Mouse (Mus musculus) small intestine, adult 10 weeks (tissue): ENCODE data around the gene Stpg4. TPM values are rescaled to one million over a fixed set of nuclear protein-coding genes. Genes with fewer than 3 reads are reported as not detected.

Experiments
- polyA plus RNA-seq: library from polyadenylated mRNA; stranded (reverse); fragments of 350-450 nt; fragmentation: Illumina TruSeq; extraction: RNeasy Lipid Tissue Mini Kit (QIAGEN cat#74804); gene quantifications from one replicate; pipeline ENCODE4 v1.2.3, GENCODE M21; 2014; ENCODE audit warnings: low replicate concordance

Gene Stpg4
- polyA plus RNA-seq = not detected

GRCm38 (mm10) chr17:87427511-87427910 is at the start of gene Stpg4:
Stpg4 (minus strand) TSS chr17:87427741.

GRCm38 (mm10) chr17:87446767-87447611 is 19.4 kb upstream of the Stpg4 start, which contains the start of gene Calm2:
Calm2 (minus strand) TSS chr17:87446935.

Other genes with a start within 250 kb of the Stpg4 start
- gene Mcfd2, start 161.8 kb downstream of the Stpg4 start, polyA plus RNA-seq = 164 TPM
- 12.8 TPM for gene Ttc7, start 144.9 kb downstream of the Stpg4 start, polyA plus RNA-seq
- 1,789 TPM for gene Calm2, start 19.2 kb upstream of the Stpg4 start, polyA plus RNA-seq
- 1,158 TPM for gene Epcam, start 208.2 kb upstream of the Stpg4 start, polyA plus RNA-seq
- 16.7 TPM for gene Msh2, start 244.6 kb upstream of the Stpg4 start, polyA plus RNA-seq